Mouse (Mus musculus) cerebellum, adult 8-10 months (tissue): ENCODE results near the gene Tmem41b.
"Not testable (repeated sequence)": the region's sequence is repeated elsewhere in the genome, so short reads cannot be mapped to it uniquely, and the experiment has no call there.

Source experiments
- DNase-seq: peaks from one replicate; pipeline ENCODE4 v3.0.0; 2022

Gene Tmem41b

GRCm38 (mm10) chr7:109986775-109987174 is at the start of gene Tmem41b:
Gene Tmem41b (minus strand): TSS chr7:109986929.
- DNase-seq: not testable (repeated sequence)

- DNase-seq: no peak
These were observed 43.6 kb upstream of the Tmem41b start for GRCm38 (mm10) chr7:110030342-110030741.

GRCm38 (mm10) chr7:110028826-110029225 is 42.1 kb upstream of the Tmem41b start:
- no peak for DNase-seq

GRCm38 (mm10) chr7:110026594-110026993 is 39.9 kb upstream of the Tmem41b start:
- no peak for DNase-seq

- DNase-seq: no peak
These were observed 36.8 kb upstream of the Tmem41b start for GRCm38 (mm10) chr7:110023553-110023952.

- DNase-seq: peak; percentile 56
These were observed 32.1 kb upstream of the Tmem41b start for GRCm38 (mm10) chr7:110018631-110019482.

GRCm38 (mm10) chr7:110018117-110018630 is 31.4 kb upstream of the Tmem41b start, which contains the start of gene Ipo7:
Gene Ipo7 (plus strand): TSS chr7:110018274.
- peak; percentile 87 for DNase-seq

GRCm38 (mm10) chr7:110014272-110014671 is 27.5 kb upstream of the Tmem41b start:
- DNase-seq: no peak

- no peak for DNase-seq
These were observed 24.7 kb upstream of the Tmem41b start for GRCm38 (mm10) chr7:110011417-110011816.

- no peak for DNase-seq
These were observed 22.4 kb upstream of the Tmem41b start for GRCm38 (mm10) chr7:110009084-110009483.

- DNase-seq: no peak
These were observed 21.8 kb upstream of the Tmem41b start for GRCm38 (mm10) chr7:110008513-110008912.

- no peak for DNase-seq
These were observed 19.9 kb upstream of the Tmem41b start for GRCm38 (mm10) chr7:110006471-110007195.

- no peak for DNase-seq
These were observed 19.2 kb upstream of the Tmem41b start for GRCm38 (mm10) chr7:110005976-110006375.

- peak; percentile 62 for DNase-seq
These were observed 16.2 kb upstream of the Tmem41b start for GRCm38 (mm10) chr7:110002968-110003367.

- no peak for DNase-seq
These were observed 15.4 kb upstream of the Tmem41b start for GRCm38 (mm10) chr7:110002092-110002491.

- DNase-seq: no peak
These were observed 11.7 kb upstream of the Tmem41b start for GRCm38 (mm10) chr7:109998388-109998787.

- DNase-seq: peak; percentile 39
These were observed 6.6 kb upstream of the Tmem41b start for GRCm38 (mm10) chr7:109993157-109993959.

- DNase-seq: no peak
These were observed 4.6 kb upstream of the Tmem41b start for GRCm38 (mm10) chr7:109991286-109991685.

GRCm38 (mm10) chr7:109986133-109986669 is 528 bp downstream of the Tmem41b start:
- peak; percentile 99 for DNase-seq

GRCm38 (mm10) chr7:109985661-109986132 is 1.0 kb downstream of the Tmem41b start:
- no peak for DNase-seq

- not testable (repeated sequence) for DNase-seq
These were observed 2.1 kb downstream of the Tmem41b start for GRCm38 (mm10) chr7:109984608-109985007.

- not testable (repeated sequence) for DNase-seq
These were observed 9.6 kb downstream of the Tmem41b start for GRCm38 (mm10) chr7:109977131-109977530.
